Mouse (Mus musculus) hindbrain, embryonic 16.5 days (tissue): ENCODE measurements around the gene Atp13a4. TPM values are rescaled to one million over a fixed set of nuclear protein-coding genes. Genes with fewer than 3 reads are reported as not detected.

ENCODE experiments used
- ATAC-seq: fragments of 200-750 bp; cut with Nextera tagmentation; 2 replicates; pipeline ENCODE4 v1.8.0; 2017; ENCODE audit warnings: moderate TSS enrichment, moderate library complexity
- H3K27ac ChIP-seq: fragments of 300-500 bp; sonication (generic); 2 replicates; pipeline ENCODE4 v1.5.1; 2014; ENCODE audit warnings: low read depth, mild to moderate bottlenecking, control low read depth, low read length, moderate library complexity
- H3K27me3 ChIP-seq: fragments of 300-500 bp; sonication (generic); replicated peaks from 2 replicates; pipeline ENCODE4 v1.6.1; 2014; ENCODE audit warnings: low read length; ENCODE audit not compliant: control insufficient read depth, insufficient read depth
- H3K36me3 ChIP-seq: fragments of 300-500 bp; sonication (generic); 2 replicates; pipeline ENCODE4 v1.6.1; 2014; ENCODE audit warnings: mild to moderate bottlenecking, low read length, moderate library complexity, mixed read lengths; ENCODE audit not compliant: control insufficient read depth, insufficient read depth
- H3K4me1 ChIP-seq: fragments of 300-500 bp; sonication (generic); 2 replicates; pipeline ENCODE4 v1.6.1; 2014; ENCODE audit warnings: low read depth, low read length; ENCODE audit not compliant: control insufficient read depth, insufficient read depth
- H3K4me2 ChIP-seq: fragments of 300-500 bp; sonication (generic); 2 replicates; pipeline ENCODE4 v1.6.1; 2014; ENCODE audit warnings: mild to moderate bottlenecking, low read length, control low read depth, moderate library complexity
- H3K4me3 ChIP-seq: fragments of 300-500 bp; sonication (generic); 2 replicates; pipeline ENCODE4 v1.5.1; 2014; ENCODE audit warnings: mild to moderate bottlenecking, low read length, control low read depth, moderate library complexity
- H3K9ac ChIP-seq: fragments of 300-500 bp; sonication (generic); 2 replicates; pipeline ENCODE4 v1.6.1; 2014; ENCODE audit warnings: low read depth, mild to moderate bottlenecking, control low read depth, low read length, moderate library complexity
- H3K9me3 ChIP-seq: fragments of 300-500 bp; sonication (generic); 2 replicates; pipeline ENCODE4 v1.6.1; 2014; ENCODE audit warnings: mild to moderate bottlenecking, low read length, moderate library complexity; ENCODE audit not compliant: control insufficient read depth
- WGBS: fragments of 180-500 bp; shearing (Covaris S2); extraction: QIAGEN DNeasy Blood & Tissue Kit; methylation state at CpG from one replicate; pipeline ENCODE4 v1.1.7; 2014; 5-methylcytosine and 5-hydroxymethylcytosine counted together
- polyA plus RNA-seq: library from polyadenylated mRNA; unstranded; fragments of >200 nt; fragmentation: Nextera tagmentation; extraction: Ambion mirVana; gene quantifications from 2 replicates; pipeline ENCODE4 v1.2.1, GENCODE M21; 2015

Atp13a4 gene
- polyA plus RNA-seq, 1 experiment from 2014 or later, result 4.5 TPM

DNA sequence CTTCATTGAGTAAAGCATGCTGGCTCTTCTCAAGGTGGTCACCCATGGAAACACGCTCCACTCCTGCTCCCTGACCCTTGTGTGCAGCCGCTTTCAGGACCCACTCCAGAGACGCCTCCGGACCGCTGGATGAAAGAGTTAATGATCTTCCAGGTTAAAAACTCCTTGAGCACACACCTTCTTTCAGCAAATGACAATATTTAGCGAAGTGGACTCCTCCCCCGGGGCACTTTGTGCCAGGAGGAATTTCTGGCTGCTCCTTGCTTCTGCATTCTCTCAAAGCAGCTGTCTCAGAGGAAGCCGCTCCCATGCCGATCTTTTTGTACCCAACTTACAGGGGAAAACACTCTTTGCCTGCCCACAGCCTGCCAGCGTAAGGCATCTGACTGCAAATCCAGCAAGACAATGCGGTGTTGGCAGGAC, 3.4 kb downstream of the Atp13a4 start:
- peak overlapping the region; percentile 39 for H3K4me2 ChIP-seq
- H3K9ac ChIP-seq, result no peak overlapping the region; the same call in 1 of the 2 replicates
- H3K4me1 ChIP-seq, result no peaks in the 10 kb centered on the region
- H3K9me3 ChIP-seq, result no peaks in the 10 kb centered on the region
- ATAC-seq, result peak; percentile 70
- H3K4me3 ChIP-seq, result peak overlapping the region; percentile 17; the same call in 1 of the 2 replicates
- 71% methylated on average over 11 of the region's 11 CpGs for WGBS
- 0 out of 2 replicates have a peak overlapping the region, but pooled peaks have one; percentile 34 for H3K27ac ChIP-seq
- H3K27me3 ChIP-seq, result no peaks in the 10 kb centered on the region
- H3K36me3 ChIP-seq, result no peaks in the 10 kb centered on the region

DNA sequence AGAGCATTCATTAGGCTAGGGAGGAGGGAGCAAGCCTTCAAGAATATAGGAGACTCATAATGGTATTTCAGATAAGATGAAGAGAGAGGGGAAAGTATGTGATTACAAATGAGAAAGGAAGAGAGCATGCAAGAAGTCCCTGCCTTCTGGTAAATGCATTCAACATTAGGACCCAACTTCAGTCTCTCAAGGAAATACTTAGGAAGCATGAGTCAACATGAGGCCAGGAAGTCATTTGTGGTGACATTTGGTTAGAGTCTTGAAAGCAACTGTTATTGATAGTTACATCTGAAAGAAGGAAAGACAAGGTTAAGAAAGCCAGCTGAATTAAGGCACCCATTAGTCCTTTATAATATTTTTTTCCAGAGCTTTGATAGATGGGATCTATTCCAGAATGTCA, 4.8 kb downstream of the Atp13a4 start:
- no peaks in the 10 kb centered on the region for H3K27me3 ChIP-seq
- ATAC-seq, result no peak
- no peaks in the 10 kb centered on the region for H3K4me1 ChIP-seq
- no peaks in the 10 kb centered on the region for H3K36me3 ChIP-seq
- H3K27ac ChIP-seq, result no peak overlapping the region
- H3K4me2 ChIP-seq, result no peak overlapping the region
- H3K9me3 ChIP-seq, result no peaks in the 10 kb centered on the region
- no peak overlapping the region for H3K4me3 ChIP-seq
- H3K9ac ChIP-seq, result no peak overlapping the region

DNA sequence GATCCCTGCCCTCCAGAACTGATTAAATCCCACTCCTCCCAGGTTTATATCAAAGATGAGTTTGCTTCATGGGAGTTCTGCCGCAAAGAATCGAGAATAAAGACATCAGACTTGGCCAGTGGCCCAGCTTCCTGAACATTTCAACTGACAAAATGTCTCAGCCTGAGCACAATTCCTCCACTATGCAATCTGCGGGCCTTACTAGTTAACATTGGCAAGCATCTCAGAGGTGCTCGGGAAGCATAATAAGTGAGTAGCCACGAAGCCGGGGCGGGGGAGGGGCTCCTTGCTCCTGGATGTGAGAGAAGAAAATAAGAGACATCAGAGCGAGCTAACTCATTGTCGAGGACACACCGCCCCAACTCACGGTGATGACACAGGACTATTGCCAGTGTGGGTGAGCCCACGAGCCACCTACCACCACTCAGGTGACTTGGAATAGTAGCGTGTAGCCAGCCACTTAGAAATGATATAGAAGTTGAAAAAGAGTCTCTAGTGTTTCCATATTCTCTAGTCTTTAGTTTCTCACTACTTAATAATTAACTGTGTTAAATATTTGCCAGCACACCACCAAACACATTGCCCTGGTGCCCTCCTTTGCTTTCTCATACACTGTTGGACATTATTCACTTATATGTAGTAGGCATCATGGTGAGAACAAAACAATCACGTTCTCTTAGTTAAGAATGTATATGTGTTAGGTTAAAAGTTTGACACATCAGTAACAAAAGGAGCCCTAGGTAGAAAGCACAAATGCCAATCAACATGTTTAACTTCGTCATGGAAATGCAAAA, 8.1 kb downstream of the Atp13a4 start:
- Histone ChIP-seq H3K4me2 (no peak overlapping the region), H3K4me1 (no peaks in the 10 kb centered on the region), H3K27me3 (no peaks in the 10 kb centered on the region), H3K9me3 (no peaks in the 10 kb centered on the region), H3K27ac (0 out of 2 replicates have a peak overlapping the region, but pooled peaks have one; percentile 12), H3K36me3 (no peaks in the 10 kb centered on the region), H3K4me3 (no peak overlapping the region), H3K9ac (no peak overlapping the region)
- 58% methylated on average over 15 of the region's 15 CpGs for WGBS
- peak; percentile 86 for ATAC-seq

DNA sequence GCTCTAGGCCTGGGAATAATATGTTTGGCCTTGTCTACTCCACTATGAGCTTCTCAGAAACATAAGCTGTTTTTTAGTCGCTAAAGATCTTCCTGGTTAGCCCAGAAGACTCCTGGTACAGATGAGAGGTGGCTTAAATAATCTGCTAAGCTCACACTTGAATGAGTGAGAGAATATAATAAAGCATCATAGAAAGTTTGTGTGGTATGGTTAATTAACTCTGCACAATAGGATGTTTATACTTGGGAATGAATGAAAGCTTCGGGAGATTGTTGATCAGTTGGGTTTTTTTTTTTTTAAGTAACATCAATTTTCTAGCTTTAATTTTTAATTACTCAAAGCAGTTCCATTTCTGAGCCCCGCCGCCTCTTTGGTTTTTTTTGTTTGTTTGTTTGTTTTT, 8.8 kb downstream of the Atp13a4 start:
- H3K9ac ChIP-seq, result no peak overlapping the region
- no peak overlapping the region for H3K27ac ChIP-seq
- H3K36me3 ChIP-seq, result no peaks in the 10 kb centered on the region
- no peak overlapping the region for H3K4me3 ChIP-seq
- no peak for ATAC-seq
- no peaks in the 10 kb centered on the region for H3K27me3 ChIP-seq
- H3K4me2 ChIP-seq, result no peak overlapping the region
- no peaks in the 10 kb centered on the region for H3K9me3 ChIP-seq
- H3K4me1 ChIP-seq, result no peaks in the 10 kb centered on the region
- 73% methylated on average over 4 of the region's 4 CpGs for WGBS

DNA sequence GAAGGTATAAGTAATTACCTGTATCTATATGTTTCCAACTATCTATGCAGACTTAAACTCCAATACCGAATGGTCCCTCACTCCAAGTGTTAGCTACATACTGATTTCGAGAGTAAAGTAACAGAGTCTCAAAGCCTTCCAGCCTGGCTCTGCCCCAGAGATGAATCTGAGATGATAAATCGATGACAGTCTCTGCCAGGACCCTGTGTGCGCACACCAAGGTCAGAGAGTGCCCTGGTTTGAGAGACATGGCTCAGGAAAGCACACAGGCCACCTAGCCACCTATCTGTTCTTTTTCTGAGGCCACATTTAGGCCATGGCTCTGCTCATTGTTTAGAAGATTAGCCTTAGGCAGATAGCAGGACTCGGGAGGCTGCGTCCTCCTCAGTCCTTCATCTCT, 11.0 kb downstream of the Atp13a4 start:
- Histone ChIP-seq H3K4me2 (no peak overlapping the region), H3K9me3 (no peaks in the 10 kb centered on the region), H3K9ac (no peak overlapping the region), H3K27me3 (no peaks in the 10 kb centered on the region), H3K4me3 (no peak overlapping the region), H3K4me1 (no peaks in the 10 kb centered on the region), H3K27ac (no peak overlapping the region), H3K36me3 (no peaks in the 10 kb centered on the region)
- 90% methylated on average over 6 of the region's 6 CpGs for WGBS
- ATAC-seq, result no peak

DNA sequence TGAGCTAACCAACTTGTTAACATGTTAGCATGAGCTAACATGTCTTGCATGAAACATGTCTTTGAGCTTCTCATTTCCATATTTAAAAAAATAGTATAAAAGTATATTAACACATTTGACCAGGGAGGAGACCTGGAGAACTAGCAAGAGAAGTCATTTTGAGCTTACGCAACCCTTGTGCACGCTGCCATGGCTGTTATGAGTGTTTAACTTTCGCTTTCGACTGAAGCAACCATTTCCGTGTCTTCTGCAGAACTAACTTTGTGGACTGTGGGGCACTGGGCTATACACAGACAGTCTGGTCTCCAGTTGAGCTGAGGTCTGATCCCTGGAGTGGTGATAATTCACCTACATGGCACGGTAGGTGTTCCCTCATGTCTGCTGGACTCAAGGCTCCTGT, 17.6 kb downstream of the Atp13a4 start:
- no peak for ATAC-seq
- H3K4me1 ChIP-seq, result no peaks in the 10 kb centered on the region
- no peak overlapping the region for H3K9ac ChIP-seq
- no peaks in the 10 kb centered on the region for H3K27me3 ChIP-seq
- no peaks in the 10 kb centered on the region for H3K36me3 ChIP-seq
- WGBS, result 96% methylated on average over 6 of the region's 6 CpGs
- no peak overlapping the region for H3K27ac ChIP-seq
- H3K4me2 ChIP-seq, result no peak overlapping the region
- H3K4me3 ChIP-seq, result no peak overlapping the region
- no peaks in the 10 kb centered on the region for H3K9me3 ChIP-seq

DNA sequence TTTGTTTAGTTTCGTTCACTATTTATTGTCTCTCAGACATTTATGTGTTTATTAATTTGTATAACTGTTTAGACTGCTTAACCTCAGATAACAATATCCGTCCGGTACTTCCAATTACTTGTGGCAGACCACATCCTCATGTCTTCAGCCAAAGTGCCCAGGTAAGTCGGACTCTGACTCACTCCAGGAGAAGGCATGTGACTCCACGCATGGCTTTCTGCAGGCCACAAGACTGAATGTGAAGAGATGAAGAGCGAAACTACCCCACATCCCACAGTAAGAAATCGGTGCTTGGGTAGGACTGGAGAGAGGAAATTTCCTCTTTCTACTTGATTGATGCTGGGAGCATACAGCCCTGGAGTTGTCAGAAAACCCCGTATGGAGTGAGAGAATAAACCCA, 18.1 kb downstream of the Atp13a4 start:
- Histone ChIP-seq H3K36me3 (no peaks in the 10 kb centered on the region), H3K27ac (no peak overlapping the region), H3K27me3 (no peaks in the 10 kb centered on the region), H3K4me2 (no peak overlapping the region), H3K9ac (no peak overlapping the region), H3K4me3 (no peak overlapping the region), H3K4me1 (no peaks in the 10 kb centered on the region), H3K9me3 (no peaks in the 10 kb centered on the region)
- no peak for ATAC-seq
- 94% methylated on average over 8 of the region's 8 CpGs for WGBS

DNA sequence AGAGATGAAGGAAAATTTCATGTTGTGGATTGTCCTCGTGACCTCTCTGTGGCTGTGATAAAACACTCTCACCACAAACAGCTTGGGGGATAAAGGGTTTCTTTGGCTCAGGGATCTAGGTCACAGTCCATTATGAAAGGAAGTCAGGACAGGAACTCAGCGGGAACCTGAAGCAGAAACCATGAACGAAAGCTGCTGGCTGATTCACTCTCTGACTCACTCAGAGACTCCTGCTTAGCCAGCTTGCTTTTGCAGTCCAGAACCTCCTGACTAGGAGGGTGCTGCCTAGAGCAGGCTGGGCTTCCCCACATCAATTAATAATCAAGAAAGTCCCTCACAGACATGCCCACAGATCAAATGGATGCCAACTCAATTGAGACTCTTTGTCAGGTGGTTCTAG, 32.2 kb downstream of the Atp13a4 start:
- ATAC-seq, result no peak
- WGBS, result 73% methylated on average over 3 of the region's 3 CpGs
- no peak overlapping the region for H3K9ac ChIP-seq
- no peaks in the 10 kb centered on the region for H3K27me3 ChIP-seq
- H3K4me1 ChIP-seq, result no peaks in the 10 kb centered on the region
- H3K36me3 ChIP-seq, result no peaks in the 10 kb centered on the region
- no peak overlapping the region for H3K4me3 ChIP-seq
- no peaks in the 10 kb centered on the region for H3K9me3 ChIP-seq
- no peak overlapping the region for H3K4me2 ChIP-seq
- H3K27ac ChIP-seq, result no peak overlapping the region

DNA sequence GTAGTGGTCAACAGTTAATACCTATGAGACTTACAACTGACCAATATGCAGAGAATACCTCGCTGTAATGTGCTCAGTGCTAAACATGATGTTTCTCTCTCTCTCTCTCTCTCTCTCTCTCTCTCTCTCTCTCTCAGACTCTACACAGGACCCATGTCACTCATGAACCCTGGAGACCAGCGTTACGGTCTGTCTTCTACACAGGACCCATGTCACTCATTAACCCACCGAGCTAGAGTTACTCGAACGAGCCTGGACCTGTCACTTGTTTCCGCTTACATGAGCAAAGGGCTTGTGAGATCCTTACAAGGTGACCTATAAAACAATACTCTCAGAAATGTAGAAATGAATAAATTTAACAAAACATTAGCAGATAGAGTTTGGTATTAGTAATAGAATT, 33.9 kb downstream of the Atp13a4 start:
- WGBS, result 80% methylated on average over 7 of the region's 7 CpGs
- Histone ChIP-seq H3K27ac (no peak overlapping the region), H3K4me1 (no peaks in the 10 kb centered on the region), H3K4me3 (no peak overlapping the region), H3K4me2 (no peak overlapping the region), H3K9ac (no peak overlapping the region), H3K9me3 (no peaks in the 10 kb centered on the region), H3K27me3 (no peaks in the 10 kb centered on the region), H3K36me3 (no peaks in the 10 kb centered on the region)
- no peak for ATAC-seq
